Mouse (Mus musculus): Measurements from ENCODE around the gene 1700024P04Rik.
A peak's percentile ranks its signal among the peaks of the same experiment; 100 is the strongest.
"Not testable (repeated sequence)": the region's sequence is repeated elsewhere in the genome, so short reads cannot be mapped to it uniquely, and the experiment has no call there.

1700024P04Rik gene

DNA sequence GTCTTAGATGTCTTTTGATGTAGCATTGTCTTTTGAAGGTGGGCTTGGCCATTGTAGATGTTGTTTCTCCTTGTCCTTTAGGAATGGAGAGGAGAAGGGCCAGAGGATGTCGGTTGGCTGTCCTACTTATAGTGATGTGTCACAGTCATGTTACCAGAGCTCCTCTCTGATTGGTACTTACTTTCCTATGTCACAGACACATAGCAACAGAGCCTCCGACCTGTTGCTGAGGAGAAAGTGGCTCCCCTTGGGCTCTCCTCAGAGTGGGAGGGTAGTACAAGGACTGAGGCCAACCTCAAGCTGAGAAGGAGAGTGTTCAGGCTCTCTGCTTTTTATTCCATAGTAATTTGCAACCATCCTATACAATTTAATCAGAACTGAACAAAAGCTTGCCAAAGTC is at the start of gene 1700024P04Rik:
Gene 1700024P04Rik (minus strand): TSS at position 101 of the 400 bp plus-strand sequence.
- DNase-seq (ENCODE audit: low spot score in 2 of 2), result no peak

DNA sequence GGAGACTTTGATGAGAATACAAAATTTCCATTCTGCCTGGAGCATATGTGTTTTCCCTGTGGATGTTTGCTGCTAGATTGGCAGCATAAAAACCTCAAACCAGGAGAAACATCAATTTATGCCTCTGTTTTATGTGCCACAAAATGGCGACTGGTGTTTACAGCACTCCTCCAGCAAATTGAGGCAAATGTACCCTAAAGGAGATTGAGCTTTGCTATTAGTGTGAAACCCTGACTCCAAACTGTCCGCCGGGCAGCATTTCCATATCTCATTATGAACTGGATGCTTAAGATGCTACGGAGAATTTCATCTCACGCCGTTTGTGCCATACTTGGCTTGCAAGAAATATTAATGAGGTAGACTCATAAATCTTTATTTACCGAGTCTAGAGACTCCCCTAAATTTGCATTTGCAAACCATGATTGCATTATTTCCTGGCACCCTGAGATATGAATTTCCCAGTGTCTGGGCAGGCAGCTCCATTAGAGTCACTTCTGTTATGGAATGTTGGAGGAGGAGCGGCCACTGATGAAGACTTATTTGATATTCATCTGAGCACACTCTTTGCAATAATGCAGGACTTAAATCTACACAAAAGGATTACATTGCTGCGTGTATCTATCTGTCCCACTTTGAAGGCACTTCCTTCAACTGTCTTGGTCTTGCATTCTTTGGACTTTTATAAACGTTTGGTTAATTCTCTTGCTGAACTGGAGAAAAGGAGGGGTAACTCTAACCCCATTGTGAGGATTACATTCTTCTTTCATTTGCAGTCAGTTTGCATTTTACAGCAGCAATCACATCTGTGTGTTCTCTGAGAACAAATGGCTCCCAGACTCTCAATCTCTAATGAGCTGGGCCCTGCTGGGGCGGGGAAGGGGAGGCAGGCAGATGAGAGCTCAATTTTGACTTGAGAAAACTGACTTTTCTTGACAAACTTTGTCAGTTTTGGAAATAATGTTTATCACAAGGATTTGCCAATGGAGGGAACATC is 47.2 kb upstream of the 1700024P04Rik start:
- no peak for DNase-seq (ENCODE audit: low spot score in 2 of 2)

DNA sequence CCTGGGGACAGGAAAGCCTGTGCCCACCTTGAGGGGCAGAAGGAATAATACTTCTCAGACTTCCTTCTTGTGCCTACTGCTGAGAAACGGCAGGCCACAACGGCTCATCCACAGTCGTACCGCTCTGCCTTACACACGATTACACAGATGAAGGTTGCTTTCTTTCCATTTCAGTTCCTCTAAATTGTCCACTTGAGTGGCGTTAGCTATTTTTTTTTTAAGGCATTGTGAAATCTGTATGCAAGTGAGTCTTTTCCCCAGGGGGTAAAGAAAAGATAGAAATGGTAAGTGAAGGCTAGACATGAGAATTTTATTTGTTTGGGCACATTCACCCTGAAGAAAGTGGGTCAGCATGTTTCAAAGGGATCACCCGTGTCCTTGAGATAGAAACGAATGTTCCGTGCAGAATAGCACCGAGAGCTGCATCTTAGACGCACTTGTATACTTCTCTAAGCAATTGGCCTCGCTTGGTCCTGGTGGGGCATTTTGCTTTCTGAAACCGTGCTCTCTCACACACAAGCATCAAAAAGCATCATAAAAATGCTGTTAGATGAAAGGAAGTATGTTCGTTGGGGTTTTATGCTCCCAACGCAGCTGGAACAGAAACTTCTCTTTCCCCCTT is 46.3 kb upstream of the 1700024P04Rik start:
- no peak for DNase-seq (ENCODE audit: low spot score in 2 of 2)

DNA sequence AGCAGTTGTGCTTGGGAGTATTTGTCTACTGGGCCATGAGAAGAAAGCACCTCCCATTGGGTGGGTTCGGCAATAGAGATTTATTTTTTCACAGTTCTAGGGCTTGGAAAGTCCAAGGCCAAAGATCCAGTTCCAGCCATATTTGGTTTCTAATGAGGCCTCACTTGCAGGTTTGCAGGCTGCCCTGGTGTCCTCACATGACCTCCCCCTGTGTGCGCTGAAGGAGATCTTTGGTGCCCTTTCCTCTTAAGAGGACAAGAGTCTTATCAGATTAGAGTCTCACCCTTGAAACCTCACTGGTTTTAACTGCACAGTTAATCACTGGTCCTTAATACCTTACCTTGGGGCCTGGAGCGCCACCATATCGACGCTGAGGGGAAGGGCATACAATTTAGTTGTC is 40.9 kb upstream of the 1700024P04Rik start:
- DNase-seq (ENCODE audit: low spot score in 2 of 2), result no peak

DNA sequence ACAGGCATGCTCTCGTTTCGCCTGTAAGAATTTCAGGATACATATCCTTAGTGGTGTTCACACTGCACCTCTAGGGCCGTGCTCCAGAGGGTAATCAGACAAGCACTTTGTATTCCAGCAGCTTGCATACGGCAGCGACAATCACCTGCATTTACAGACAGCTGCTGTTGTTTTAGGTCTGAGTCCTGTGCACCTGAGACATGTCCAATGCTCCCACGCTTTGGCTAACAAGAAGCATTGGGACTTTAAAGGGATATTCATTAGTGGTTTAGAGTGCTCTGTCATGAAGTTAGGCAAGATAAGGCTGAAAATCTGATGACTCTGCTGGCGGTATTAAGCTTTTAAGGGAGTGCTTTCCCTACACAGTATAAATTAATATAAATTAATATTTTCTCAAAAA is 37.7 kb upstream of the 1700024P04Rik start:
- DNase-seq (ENCODE audit: low spot score in 2 of 2), result no peak

DNA sequence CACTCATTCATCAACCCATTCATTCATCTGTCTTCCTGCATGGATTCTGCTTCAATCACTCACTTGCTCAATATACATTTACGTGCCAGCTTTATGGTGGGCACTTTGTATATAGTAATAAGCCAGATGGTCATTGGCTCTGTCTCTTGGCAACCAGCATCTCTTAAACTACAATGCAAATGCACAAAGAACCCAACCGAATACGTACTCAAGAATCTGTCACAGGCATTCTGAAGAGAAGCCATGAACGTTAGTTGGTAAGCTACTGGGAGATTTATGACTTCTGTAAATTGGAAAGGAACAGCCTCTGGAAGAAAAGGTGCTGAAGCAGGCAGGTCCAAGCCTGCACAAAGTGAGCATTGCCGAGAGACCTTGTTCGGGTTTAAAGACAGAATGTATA is 36.8 kb upstream of the 1700024P04Rik start:
- no peak for DNase-seq (ENCODE audit: low spot score in 2 of 2)

DNA sequence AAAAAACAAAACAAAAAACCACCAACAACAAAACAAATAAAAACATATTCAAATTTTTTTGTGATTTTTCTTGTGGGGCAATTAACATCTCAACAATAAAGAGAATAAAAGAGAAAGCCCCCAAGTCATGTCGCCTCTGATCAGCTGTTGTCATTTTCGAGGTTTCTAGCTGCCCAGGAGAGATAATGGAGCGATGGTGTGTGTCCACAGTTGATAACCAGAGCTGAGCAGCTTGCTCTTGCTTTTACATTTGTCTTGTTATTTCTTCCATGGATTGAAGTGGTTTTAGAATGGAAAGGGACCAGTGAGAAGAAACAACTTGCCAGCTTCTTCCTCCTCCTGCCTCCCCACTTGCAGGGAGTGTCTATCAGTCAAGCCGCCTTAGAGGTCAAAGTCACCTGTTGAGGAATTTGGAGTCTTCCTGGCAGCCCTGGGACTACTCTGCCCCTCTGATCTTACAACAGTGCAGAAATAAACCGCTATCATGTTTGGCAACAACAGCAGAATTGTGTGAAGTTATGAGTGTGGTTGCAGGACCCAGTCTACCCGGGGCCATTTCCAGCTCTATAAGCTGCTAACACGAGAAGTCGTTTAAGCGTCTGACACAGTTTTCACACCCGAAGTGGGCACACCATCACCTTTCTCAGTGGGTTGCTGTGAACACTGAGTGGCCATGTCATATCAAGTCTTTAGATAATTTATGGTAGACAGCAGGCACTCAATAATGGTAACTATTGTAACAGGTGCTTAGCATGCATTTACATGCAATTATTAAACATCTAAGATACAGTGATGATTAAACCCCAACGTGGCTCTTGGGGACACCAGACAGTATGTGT is 35.7 kb upstream of the 1700024P04Rik start:
- no peak for DNase-seq (ENCODE audit: low spot score in 2 of 2)

DNA sequence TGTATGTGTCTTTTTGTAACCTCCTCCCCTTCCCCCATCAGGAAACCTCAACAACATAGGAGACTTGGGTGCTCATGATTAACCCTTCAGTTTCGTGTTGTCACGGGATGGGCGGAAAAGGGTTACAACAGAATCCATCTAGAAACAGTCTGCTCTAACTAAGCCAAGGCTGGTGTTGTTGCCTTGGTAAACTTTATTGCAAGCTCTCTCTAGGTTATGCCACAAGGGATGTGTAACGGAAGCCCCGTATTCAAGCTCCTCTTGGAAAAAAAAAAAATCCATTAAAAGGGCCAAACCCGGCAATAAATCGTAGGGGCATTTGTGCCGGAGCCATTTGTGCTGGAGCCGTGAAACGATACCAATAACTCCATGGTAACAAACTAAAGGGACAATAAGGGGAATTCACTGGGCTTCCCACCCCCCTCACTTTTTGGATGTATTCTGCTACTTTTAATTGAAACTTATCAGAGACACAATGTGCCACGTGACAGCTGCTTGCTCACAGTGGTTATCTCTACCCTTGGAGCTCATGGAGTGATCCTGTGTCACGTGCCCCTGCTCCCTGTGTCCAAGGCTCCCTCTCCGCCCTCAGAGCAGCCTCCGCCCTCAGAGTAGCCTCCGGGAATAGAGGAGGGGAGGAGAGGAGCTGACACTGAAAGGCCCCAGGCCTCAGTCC is 34.3 kb upstream of the 1700024P04Rik start:
- DNase-seq (ENCODE audit: low spot score in 2 of 2), result peak in 1 of 2 experiments; percentile 22

DNA sequence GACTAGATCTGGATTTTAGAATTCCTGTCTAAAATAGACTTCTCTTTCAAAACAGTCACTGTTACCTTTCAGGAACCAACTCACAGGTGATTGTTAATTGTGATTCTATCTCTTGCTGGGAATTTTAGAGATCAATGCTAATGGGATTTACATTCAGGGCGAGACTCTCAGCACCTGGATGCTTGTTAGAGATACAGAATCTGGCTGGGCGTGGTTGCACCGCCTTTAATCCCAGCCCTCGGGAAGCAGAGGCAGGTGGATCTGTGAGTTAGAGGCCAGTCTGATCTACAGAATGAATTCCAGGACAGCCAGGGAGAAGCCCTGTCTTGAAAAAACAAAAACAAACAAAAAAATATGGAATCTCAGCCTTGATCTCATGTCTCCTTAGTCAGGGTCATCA is 32.3 kb upstream of the 1700024P04Rik start:
- DNase-seq (ENCODE audit: low spot score in 2 of 2), result no peak

DNA sequence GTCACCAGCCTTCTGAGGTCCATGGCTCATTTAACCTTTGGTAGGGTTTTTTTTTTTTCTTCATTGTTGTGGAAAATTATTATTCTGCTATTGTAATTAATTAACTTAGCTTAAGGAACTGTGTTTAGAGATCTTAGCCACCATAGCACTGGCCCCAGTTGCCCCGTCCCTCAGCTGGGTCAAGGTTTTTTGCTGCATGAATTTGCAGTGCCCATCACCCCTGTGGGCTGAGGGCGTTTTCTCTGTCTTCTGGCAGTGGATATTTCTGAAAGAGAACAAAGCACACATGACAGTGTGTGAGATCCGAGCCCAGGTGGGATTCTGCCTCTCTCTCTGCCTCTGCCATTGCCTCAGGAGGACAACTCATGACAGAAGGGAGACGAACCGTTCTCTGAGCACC is 28.5 kb upstream of the 1700024P04Rik start:
- no peak for DNase-seq (ENCODE audit: low spot score in 2 of 2)

DNA sequence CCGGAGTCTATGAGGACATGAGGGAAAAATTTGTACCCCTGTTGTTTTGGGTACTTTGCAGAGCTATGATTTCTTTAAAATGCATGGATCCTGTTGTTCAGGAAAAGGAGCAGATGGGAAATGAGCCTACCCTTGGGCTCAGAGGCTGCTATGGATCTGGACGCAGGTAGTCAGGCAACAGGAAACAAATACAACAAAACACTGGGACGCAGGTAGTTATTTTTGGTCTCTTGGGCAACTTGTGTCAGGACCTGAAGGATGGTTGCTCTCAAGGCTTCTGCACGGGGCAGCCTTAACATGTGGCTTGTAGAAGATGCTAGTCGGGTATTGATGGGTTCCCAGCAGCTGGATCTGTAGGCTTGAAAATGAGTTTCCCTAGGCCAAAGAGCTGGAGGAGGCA is 23.6 kb upstream of the 1700024P04Rik start:
- DNase-seq (ENCODE audit: low spot score in 2 of 2), result no peak

DNA sequence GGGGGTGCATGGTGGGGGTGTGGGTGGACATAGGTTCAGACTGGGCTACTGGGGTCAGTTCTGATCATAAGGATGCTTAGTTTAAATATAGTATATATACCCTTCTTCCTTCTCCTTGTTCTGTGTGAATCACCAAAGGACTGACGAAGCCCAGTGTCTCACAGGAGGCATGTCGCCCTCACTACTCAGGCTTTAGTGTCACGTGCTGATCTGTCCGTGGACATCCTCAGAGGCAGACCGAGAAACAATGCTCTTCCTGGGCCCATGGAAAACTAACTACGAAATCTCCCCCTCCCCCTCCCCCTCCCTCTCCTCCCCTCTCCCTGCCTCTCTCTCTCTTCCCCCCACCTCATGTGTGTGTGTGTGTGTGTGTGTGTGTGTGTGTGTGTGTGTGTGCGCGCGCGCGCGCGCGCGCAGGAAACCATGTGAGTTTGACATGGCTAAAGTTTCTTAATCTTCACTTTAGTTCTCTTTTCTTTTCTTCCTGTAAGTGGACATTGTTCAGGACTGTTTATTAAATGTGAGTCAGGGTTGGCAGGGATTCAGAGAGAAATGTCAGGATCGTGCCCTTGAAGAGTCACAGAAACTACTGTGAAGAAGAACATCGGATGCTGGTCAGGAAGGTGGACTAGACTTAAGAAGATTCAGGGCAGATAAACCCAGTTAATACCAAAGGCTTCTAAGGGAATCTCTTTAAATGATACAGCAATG is 22.2 kb upstream of the 1700024P04Rik start:
- DNase-seq (ENCODE audit: low spot score in 2 of 2), result no peak

DNA sequence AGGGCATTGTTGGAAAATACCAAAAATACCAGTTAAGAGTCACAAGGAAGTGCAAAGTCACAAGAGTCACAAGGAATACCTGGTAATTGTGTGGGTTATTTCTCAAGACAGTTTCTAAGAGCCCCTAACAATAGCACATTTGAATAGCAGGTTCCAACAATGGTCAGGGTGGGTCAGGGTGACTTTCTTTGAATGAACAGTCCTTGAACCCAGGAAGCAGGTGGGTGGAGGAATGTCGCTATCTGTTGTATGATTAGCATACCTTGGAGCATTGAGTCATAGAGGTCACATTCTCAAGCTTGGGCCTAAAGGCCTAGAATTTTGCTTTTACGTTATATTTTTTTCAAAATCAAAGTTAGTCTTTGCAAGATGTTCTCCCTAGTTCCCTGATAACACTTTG is 17.3 kb upstream of the 1700024P04Rik start:
- DNase-seq (ENCODE audit: low spot score in 2 of 2), result not testable (repeated sequence)

DNA sequence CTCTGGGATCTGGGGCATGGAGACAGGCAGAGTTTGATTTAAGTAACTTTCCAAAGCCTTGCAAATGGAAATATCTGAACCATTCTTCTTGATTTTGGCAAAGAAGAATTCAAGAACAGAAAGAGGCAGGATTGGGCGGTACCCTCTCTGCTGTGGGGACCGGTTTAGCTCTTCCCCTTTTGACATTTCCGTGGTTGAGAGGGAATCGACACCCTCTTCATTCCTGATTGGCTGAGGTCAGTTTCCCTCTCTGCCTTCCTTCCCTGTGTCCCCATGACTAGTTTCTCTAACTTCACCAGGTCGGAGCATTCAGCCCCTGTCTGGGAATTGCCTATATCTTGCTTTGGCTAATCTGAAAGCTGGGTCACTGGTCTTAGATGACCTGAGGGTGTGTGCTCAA is 12.7 kb upstream of the 1700024P04Rik start:
- DNase-seq (ENCODE audit: low spot score in 2 of 2), result no peak

DNA sequence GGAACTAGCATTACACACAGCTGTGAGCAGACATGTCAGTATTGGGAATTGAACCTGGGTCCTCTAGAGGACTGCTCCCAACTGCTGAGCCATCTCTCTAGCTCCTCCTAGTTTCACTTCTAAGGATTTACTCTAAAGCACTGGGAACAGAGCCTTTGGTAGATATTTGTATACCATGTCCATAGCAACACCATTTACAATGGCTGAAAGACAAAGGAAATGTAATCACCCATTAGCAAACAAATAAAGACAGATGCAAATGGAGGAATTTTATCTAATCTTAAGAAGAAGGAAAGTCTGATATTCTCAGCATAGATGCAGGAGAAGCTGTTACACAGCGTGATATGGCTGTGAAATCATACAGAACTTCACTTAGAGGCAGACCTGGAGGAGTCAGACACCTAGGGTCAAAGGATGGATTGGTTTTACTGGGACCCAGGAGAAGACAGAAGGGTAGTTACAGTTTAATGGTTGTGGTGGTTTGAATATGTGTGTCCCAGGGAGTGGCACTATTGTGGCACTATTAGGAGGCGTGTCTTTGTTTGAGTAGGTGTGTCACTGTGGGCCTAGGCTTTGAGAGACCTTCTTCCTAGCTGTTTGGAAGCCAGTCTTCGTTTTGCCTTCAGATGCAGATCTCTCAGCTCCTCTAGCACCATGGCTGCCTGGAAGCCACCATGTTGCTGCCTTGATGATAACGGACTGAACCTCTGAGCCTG is 7.1 kb downstream of the 1700024P04Rik start:
- DNase-seq (ENCODE audit: low spot score in 2 of 2), result no peak

DNA sequence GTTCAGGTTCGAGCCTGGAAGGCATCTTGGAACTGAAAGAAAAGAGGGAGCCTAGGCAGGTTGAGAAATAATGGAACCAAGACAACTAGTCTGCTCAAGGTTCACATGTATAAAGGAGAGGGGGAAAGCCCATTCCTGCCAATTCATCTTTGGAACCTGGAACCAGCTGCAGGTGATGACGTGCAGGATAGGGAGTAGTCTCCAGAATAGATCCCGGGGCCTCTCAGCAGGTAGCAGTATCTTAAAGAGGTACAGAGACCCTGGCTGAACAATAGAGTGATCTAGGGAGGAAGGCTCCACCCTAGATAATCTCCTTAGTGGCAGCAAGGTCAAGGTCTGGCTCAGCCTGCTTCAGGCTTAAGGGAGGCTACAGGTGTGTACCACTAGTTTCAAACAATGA is 8.3 kb downstream of the 1700024P04Rik start:
- not testable (repeated sequence) for DNase-seq (ENCODE audit: low spot score in 2 of 2)

DNA sequence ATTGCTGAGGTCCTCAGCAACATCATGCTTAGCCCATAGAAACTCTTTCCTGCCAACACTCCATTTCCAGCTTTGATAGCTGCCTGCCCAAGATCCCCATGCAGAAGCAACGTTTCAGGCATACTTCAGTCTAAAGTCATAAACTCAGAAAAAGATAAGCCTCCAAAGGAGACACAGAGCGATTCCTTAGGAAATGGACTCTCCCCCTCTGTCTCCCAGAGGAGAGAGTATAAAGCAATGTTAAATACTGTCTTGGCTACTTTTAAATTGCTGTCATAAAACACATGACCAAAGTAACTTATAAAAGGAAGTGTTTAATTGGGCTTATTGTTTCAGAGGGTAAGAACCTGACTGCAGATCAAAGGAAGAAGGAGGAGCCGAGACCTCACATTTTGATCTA is 12.3 kb downstream of the 1700024P04Rik start:
- DNase-seq (ENCODE audit: low spot score in 2 of 2), result no peak

DNA sequence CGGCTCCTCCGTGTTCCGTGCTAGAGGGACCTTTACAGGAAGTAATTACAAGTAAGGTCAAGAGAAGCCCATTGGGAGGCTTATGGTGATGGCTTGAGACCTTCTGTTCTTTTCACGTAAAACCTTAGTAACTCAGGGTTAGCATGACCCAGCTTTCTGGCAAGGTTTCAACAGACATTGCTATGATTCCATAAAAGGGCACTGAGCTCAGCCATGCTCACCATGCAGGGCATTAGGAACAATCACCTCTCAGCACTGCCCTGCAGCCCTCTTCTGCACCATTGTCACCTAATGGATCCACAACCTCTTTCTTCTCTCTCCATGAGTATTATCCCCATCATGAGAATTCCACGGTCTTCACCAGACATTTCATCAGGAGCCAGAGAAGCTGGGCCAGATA is 12.7 kb downstream of the 1700024P04Rik start:
- DNase-seq (ENCODE audit: low spot score in 2 of 2), result no peak

DNA sequence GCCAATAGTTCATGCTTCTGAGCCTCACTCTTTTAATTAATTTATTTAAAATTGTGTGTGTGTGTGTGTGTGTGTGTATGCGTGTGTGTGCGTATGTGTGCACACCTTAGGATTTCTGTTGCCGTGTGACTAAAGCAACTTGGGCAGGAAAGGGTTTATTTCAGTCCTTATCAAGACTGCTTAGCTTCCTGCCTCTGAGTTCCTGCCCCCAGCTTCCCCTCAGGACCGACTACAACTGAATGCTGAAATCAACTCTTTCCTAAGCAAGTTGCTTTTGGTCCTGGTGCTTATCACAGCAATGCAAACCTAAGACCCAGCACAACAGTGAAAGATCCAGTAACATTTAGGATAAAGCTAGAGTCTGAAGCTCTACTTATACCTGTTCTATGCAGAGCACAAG is 15.8 kb downstream of the 1700024P04Rik start:
- DNase-seq (ENCODE audit: low spot score in 2 of 2), result no peak

DNA sequence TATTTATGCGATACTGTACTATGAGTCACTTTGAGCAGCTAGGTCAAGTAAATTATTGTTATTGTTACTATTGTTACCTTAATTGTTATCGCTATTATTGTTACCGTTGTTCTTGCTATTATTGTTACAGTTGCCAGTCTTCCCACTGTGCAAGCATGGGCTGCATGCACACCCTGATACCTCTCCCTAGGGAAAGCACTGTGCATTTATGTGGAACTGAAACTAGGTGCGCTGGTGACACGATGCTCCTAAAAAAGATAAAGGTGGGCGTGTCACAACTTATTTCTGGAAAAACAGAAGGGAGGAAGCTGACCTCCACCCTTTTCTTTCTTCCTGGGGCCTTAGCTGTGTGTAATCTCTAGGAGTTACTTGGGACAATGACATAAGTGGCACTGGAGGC is 16.4 kb downstream of the 1700024P04Rik start:
- DNase-seq (ENCODE audit: low spot score in 2 of 2), result no peak

Data from urinary bladder, adult 18-20 months (tissue).